Mouse (Mus musculus) heart, adult 2 months (tissue): ENCODE measurements at regions not wholly inside any gene's neighbourhood (a gene's known extent, or its start where the extent isn't known, plus 50 kb on each side); places are given as distances from the start of the nearest gene placed in this dataset.

Source experiments
- DNase-seq, 2 experiments: peaks; one replicate each; pipeline ENCODE4 v3.0.0; 2021
- H3K27ac ChIP-seq: fragments of 200-600 bp; 2 replicates; pipeline ENCODE4 v1.8.1; 2022
- H3K27me3 ChIP-seq: fragments of 200-500 bp; 2 replicates; pipeline ENCODE4 v1.6.1; 2012; ENCODE audit warnings: mild to moderate bottlenecking, low read length, inconsistent platforms, mixed read lengths; ENCODE audit not compliant: control insufficient read depth, insufficient read depth
- H3K36me3 ChIP-seq: fragments of 200-500 bp; 2 replicates; pipeline ENCODE4 v1.6.1; 2012; ENCODE audit warnings: low read length, inconsistent platforms; ENCODE audit not compliant: control insufficient read depth, insufficient read depth
- H3K4me1 ChIP-seq: fragments of 200-500 bp; 2 replicates; pipeline ENCODE4 v1.6.1; 2011; ENCODE audit warnings: low read length; ENCODE audit not compliant: control insufficient read depth, insufficient read depth
- H3K4me3 ChIP-seq: fragments of 200-600 bp; 2 replicates; pipeline ENCODE4 v1.8.1; 2022
- H3K79me2 ChIP-seq: fragments of 200-500 bp; replicated peaks from 2 replicates; pipeline ENCODE4 v1.6.1; 2012; ENCODE audit warnings: mild to moderate bottlenecking, inconsistent platforms, low read length, moderate library complexity, mixed read lengths; ENCODE audit not compliant: control insufficient read depth, insufficient read depth
- H3K9ac ChIP-seq: fragments of 200-500 bp; 2 replicates; pipeline ENCODE4 v1.6.1; 2012; ENCODE audit warnings: low read depth, mild to moderate bottlenecking, control low read depth, inconsistent platforms, low read length, mixed read lengths
- CTCF ChIP-seq: fragments of 200-600 bp; IDR thresholded peaks from 2 replicates; pipeline ENCODE4 v1.8.1; 2022; ENCODE audit warnings: antibody characterized with exemption, mild to moderate bottlenecking, moderate library complexity
- EP300 ChIP-seq: fragments of 200-500 bp; IDR thresholded peaks from 2 replicates; pipeline ENCODE4 v1.6.1; 2011; ENCODE audit warnings: low read depth, low read length, control low read depth; ENCODE audit not compliant: insufficient read depth
- POLR2A ChIP-seq: fragments of 200-500 bp; IDR thresholded peaks from 2 replicates; pipeline ENCODE4 v1.6.1; 2011; ENCODE audit warnings: mild to moderate bottlenecking, low read depth, low read length, control low read depth; ENCODE audit not compliant: insufficient read depth
- WGBS: fragments of 180-500 bp; shearing (Covaris S2); methylation state at CpG from one replicate; pipeline ENCODE4 v1.1.7; 2018; 5-methylcytosine and 5-hydroxymethylcytosine counted together
- intact Hi-C: fragments of 180-260 bp; cut with DNase I; formaldehyde crosslinking; loops from one replicate; pipeline ENCODE4 v1.15.1; 2025

GRCm38 (mm10) chr12:27115392-27115791 is 227.0 kb downstream of the Sox11 start:
- 78% methylated on average over 6 of the region's 6 CpGs for WGBS
- no peak overlapping the region for H3K27ac ChIP-seq
- no peak for DNase-seq
- TF ChIP-seq CTCF = no peak
- no peak for TF ChIP-seq POLR2A
- no peak for TF ChIP-seq EP300
- intact Hi-C loops = no loop called here
- H3K9ac ChIP-seq = no peak overlapping the region
- H3K79me2 ChIP-seq = no peaks in the 10 kb centered on the region
- H3K4me3 ChIP-seq = no peak overlapping the region
- no peaks in the 10 kb centered on the region for H3K36me3 ChIP-seq
- H3K27me3 ChIP-seq = no peaks in the 10 kb centered on the region
- H3K4me1 ChIP-seq = no peaks in the 10 kb centered on the region

GRCm38 (mm10) chr12:27104925-27105571 is 237.3 kb downstream of the Sox11 start:
- no peak for DNase-seq
- H3K4me1 ChIP-seq = no peaks in the 10 kb centered on the region
- no peak overlapping the region for H3K4me3 ChIP-seq
- no peak overlapping the region for H3K27ac ChIP-seq
- no peak for TF ChIP-seq POLR2A
- H3K79me2 ChIP-seq = no peaks in the 10 kb centered on the region
- no peaks in the 10 kb centered on the region for H3K27me3 ChIP-seq
- H3K9ac ChIP-seq = no peak overlapping the region
- intact Hi-C loops = no loop called here
- 71% methylated on average over 9 of the region's 9 CpGs for WGBS
- H3K36me3 ChIP-seq = no peaks in the 10 kb centered on the region

DNA sequence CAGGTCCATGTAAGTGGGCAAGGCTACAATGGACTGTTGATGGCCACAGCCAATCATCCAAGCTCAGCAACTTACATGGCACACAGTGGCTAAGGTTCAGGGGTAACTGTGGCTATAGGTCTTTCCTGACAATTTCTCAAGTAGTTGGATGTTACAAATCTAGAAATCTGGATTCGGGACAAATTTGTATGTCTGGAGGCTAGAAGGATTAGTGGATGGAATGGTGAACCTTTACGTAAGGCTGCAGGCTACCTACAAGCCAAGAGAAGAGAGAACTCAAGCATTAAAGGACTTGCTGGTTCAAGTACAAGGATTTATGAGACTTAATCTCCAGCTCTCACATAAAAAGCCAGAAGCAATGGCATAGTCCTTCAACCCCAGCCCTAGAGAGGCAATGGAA is 239.4 kb downstream of the Sox11 start:
- WGBS = 80% methylated on average over 2 of the region's 2 CpGs
- TF ChIP-seq POLR2A = no peak
- Histone ChIP-seq H3K4me1 (no peaks in the 10 kb centered on the region), H3K27me3 (no peaks in the 10 kb centered on the region), H3K9ac (no peak overlapping the region), H3K36me3 (no peaks in the 10 kb centered on the region), H3K79me2 (no peaks in the 10 kb centered on the region), H3K4me3 (no peak overlapping the region), H3K27ac (no peak overlapping the region)
- intact Hi-C loops = no loop called here
- DNase-seq = no peak

DNA sequence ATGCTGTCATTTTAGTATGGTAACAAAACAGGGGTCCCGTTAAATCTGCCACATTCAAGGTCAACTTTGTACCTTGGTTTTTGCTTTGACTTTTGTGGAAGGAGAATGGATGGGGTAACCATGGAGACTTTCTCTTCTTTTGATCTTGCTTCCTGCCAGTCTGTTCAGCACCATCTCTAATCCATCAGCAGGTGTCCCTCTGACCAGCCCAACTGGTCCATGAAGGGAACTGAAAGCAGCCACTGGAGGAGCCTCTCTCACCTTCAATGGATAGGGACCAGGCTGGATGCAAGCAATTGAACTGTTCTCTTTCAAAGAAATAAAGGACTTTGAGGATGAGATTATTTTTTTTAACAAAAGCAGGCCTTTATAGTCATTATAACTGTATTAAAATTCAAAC is 253.2 kb downstream of the Sox11 start:
- H3K9ac ChIP-seq = no peak overlapping the region
- no peak overlapping the region for H3K4me3 ChIP-seq
- no peaks in the 10 kb centered on the region; the same call in 1 of the 2 replicates for H3K27me3 ChIP-seq
- TF ChIP-seq CTCF = no peak
- TF ChIP-seq POLR2A = no peak
- no peak for TF ChIP-seq EP300
- intact Hi-C loops = no loop called here
- H3K36me3 ChIP-seq = no peaks in the 10 kb centered on the region
- 73% methylated on average over 1 of the region's 1 CpGs for WGBS
- no peaks in the 10 kb centered on the region for H3K79me2 ChIP-seq
- no peak overlapping the region for H3K27ac ChIP-seq
- H3K4me1 ChIP-seq = no peaks in the 10 kb centered on the region
- no peak for DNase-seq

GRCm38 (mm10) chr12:27085890-27086289 is 256.5 kb downstream of the Sox11 start:
- no peak overlapping the region for H3K27ac ChIP-seq
- H3K27me3 ChIP-seq = no peaks in the 10 kb centered on the region; the same call in none of the 2 replicates
- 0 out of 2 replicates have a peak, but pooled peaks cover 1% of the 10 kb centered on the region for H3K4me1 ChIP-seq
- intact Hi-C loops = no loop called here
- 93% methylated on average over 2 of the region's 2 CpGs for WGBS
- no peaks in the 10 kb centered on the region for H3K79me2 ChIP-seq
- TF ChIP-seq POLR2A = no peak
- TF ChIP-seq EP300 = no peak
- TF ChIP-seq CTCF = no peak
- H3K36me3 ChIP-seq = no peaks in the 10 kb centered on the region
- H3K9ac ChIP-seq = no peak overlapping the region
- H3K4me3 ChIP-seq = no peak overlapping the region
- no peak for DNase-seq

DNA sequence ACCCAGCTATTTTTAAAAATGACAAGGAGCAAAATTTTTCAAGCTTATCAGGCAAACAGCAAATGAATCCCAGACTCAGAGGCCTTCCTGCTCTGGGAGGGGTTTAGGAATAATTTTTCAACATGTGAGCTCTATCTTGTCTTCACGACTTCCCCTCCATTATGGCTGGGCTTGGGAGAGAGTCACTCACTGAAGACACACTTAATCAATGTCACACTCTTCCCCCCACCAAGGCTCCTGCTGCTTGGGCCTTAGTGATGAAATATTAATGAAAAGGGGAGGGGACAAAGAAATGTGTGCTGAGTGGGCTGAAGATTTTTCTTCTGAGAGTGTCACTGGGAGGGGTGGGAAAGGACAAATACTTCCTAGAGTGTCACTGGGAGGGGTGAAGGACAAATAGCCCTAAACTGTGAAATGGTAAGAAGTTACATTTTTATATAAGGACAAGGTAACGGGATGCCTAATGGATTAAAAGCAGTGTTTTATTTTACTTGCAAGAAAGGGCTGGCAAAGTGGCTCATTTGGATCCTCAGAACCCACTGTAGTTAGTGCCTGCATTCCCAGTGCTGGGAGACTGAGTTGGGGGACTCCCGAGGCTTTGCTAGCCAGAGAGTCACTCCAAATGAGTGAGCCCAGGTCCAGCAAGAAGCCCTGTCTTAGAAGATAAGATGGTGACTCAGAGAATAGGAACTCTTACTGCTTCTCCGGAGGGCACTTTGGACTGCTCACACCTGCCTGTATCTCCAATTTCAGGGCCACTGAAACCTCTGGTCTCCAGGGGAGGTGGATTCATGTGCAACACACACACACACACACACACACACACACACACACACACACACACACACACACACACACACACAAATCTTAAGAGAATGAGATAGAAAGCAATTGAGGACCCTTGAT is 258.5 kb downstream of the Sox11 start:
- Histone ChIP-seq H3K79me2 (no peaks in the 10 kb centered on the region), H3K27me3 (no peaks in the 10 kb centered on the region; the same call in none of the 2 replicates), H3K9ac (no peak overlapping the region), H3K27ac (no peak overlapping the region), H3K4me3 (no peak overlapping the region), H3K4me1 (0 out of 2 replicates have a peak, but pooled peaks cover 1% of the 10 kb centered on the region), H3K36me3 (no peaks in the 10 kb centered on the region)
- intact Hi-C loops = no loop called here
- no peak for DNase-seq
- TF ChIP-seq CTCF (no peak), EP300 (no peak), POLR2A (no peak)
- WGBS = 50% methylated on average over 4 of the region's 4 CpGs
